Mouse (Mus musculus) ES-CJ7 (cell line): ENCODE results near the gene Bcl7c.
A peak's percentile ranks its signal among the peaks of the same experiment; 100 is the strongest.
"Not testable (repeated sequence)": the region's sequence is repeated elsewhere in the genome, so short reads cannot be mapped to it uniquely, and the experiment has no call there.

Experiments
- DNase-seq: peaks from one replicate; pipeline ENCODE4 v3.0.0; 2011; ENCODE audit warnings: low read depth, low spot score

The Bcl7c gene

GRCm38 (mm10) chr7:127708207-127709078 lies at the start of gene Bcl7c:
Bcl7c (minus strand) TSS chr7:127708933.
- DNase-seq: peak; percentile 97

GRCm38 (mm10) chr7:127753741-127754140 lies 45.0 kb upstream of the Bcl7c start:
- peak; percentile 53 for DNase-seq

GRCm38 (mm10) chr7:127753158-127753557 lies 44.4 kb upstream of the Bcl7c start:
- peak; percentile 51 for DNase-seq

GRCm38 (mm10) chr7:127752069-127752468 lies 43.3 kb upstream of the Bcl7c start:
- DNase-seq: no peak

GRCm38 (mm10) chr7:127751619-127752018 lies 42.9 kb upstream of the Bcl7c start:
- DNase-seq: no peak

- DNase-seq: peak; percentile 95
Observed at GRCm38 (mm10) chr7:127750131-127751127, 41.7 kb upstream of the Bcl7c start.

GRCm38 (mm10) chr7:127748235-127748560 lies 39.5 kb upstream of the Bcl7c start:
- no peak for DNase-seq

GRCm38 (mm10) chr7:127747559-127748234 lies 39.0 kb upstream of the Bcl7c start:
- DNase-seq: peak; percentile 43

GRCm38 (mm10) chr7:127746494-127747491 lies 38.1 kb upstream of the Bcl7c start:
- DNase-seq: peak; percentile 83

GRCm38 (mm10) chr7:127745652-127746493 lies 37.1 kb upstream of the Bcl7c start:
- peak; percentile 98 for DNase-seq

GRCm38 (mm10) chr7:127745251-127745651 lies 36.5 kb upstream of the Bcl7c start:
- DNase-seq: peak; percentile 98

GRCm38 (mm10) chr7:127744366-127745045 lies 35.8 kb upstream of the Bcl7c start, which contains the start of gene Fbxl19:
Fbxl19 (plus strand) TSS chr7:127744543.
- DNase-seq: peak; percentile 87

- DNase-seq: not testable (repeated sequence)
Observed at GRCm38 (mm10) chr7:127732066-127732465, 23.3 kb upstream of the Bcl7c start, which contains the start of gene Ctf2. Ctf2 (minus strand) TSS chr7:127732166.

GRCm38 (mm10) chr7:127730170-127730569 lies 21.4 kb upstream of the Bcl7c start:
- no peak for DNase-seq

GRCm38 (mm10) chr7:127727898-127728297 lies 19.2 kb upstream of the Bcl7c start:
- DNase-seq: peak; percentile 85

GRCm38 (mm10) chr7:127725924-127726323 lies 17.2 kb upstream of the Bcl7c start:
- DNase-seq: no peak

- DNase-seq: no peak
Observed at GRCm38 (mm10) chr7:127725490-127725889, 16.8 kb upstream of the Bcl7c start.

GRCm38 (mm10) chr7:127719258-127719657 lies 10.5 kb upstream of the Bcl7c start:
- no peak for DNase-seq

GRCm38 (mm10) chr7:127718339-127718738 lies 9.6 kb upstream of the Bcl7c start:
- DNase-seq: no peak
